Mouse (Mus musculus) thymus, postnatal 25 days (tissue): ENCODE measurements around the gene Irgq.
"Not testable (repeated sequence)": the region's sequence is repeated elsewhere in the genome, so short reads cannot be mapped to it uniquely, and the experiment has no call there.

Source experiments
- DNase-seq: peaks from one replicate; pipeline ENCODE4 v3.0.0; 2022

Irgq gene

GRCm38 (mm10) chr7:24530062-24530931, at the start of gene Irgq:
Gene Irgq (plus strand): TSS chr7:24530689.
- DNase-seq, result peak; percentile 98

GRCm38 (mm10) chr7:24480986-24481473, 49.5 kb upstream of the Irgq start:
- DNase-seq, result no peak

- DNase-seq, result peak; percentile 93
These were observed 48.8 kb upstream of the Irgq start, which contains the start of gene Cadm4 for GRCm38 (mm10) chr7:24481474-24482207. Gene Cadm4 (plus strand): TSS chr7:24482023.

- no peak for DNase-seq
These were observed 48.1 kb upstream of the Irgq start for GRCm38 (mm10) chr7:24482208-24483020.

- not testable (repeated sequence) for DNase-seq
These were observed 47.2 kb upstream of the Irgq start for GRCm38 (mm10) chr7:24483291-24483690.

GRCm38 (mm10) chr7:24485481-24485880, 45.0 kb upstream of the Irgq start:
- DNase-seq, result no peak

- no peak for DNase-seq
These were observed 43.8 kb upstream of the Irgq start for GRCm38 (mm10) chr7:24486654-24487130.

GRCm38 (mm10) chr7:24487403-24487802, 43.1 kb upstream of the Irgq start:
- DNase-seq, result no peak

- no peak for DNase-seq
These were observed 42.2 kb upstream of the Irgq start for GRCm38 (mm10) chr7:24488303-24488702.

- DNase-seq, result no peak
These were observed 30.5 kb upstream of the Irgq start for GRCm38 (mm10) chr7:24499856-24500577.

GRCm38 (mm10) chr7:24500929-24501328, 29.6 kb upstream of the Irgq start:
- peak; percentile 48 for DNase-seq

GRCm38 (mm10) chr7:24501492-24501891, 29.0 kb upstream of the Irgq start:
- peak; percentile 66 for DNase-seq

- DNase-seq, result no peak
These were observed 26.5 kb upstream of the Irgq start for GRCm38 (mm10) chr7:24504004-24504403.

GRCm38 (mm10) chr7:24504868-24505267, 25.6 kb upstream of the Irgq start:
- no peak for DNase-seq

- no peak for DNase-seq
These were observed 24.9 kb upstream of the Irgq start for GRCm38 (mm10) chr7:24505447-24506064.

GRCm38 (mm10) chr7:24506065-24506459, 24.4 kb upstream of the Irgq start:
- DNase-seq, result no peak

GRCm38 (mm10) chr7:24506476-24506837, 24.0 kb upstream of the Irgq start:
- DNase-seq, result no peak

- DNase-seq, result peak; percentile 67
These were observed 23.4 kb upstream of the Irgq start, which contains the start of gene Zfp428 for GRCm38 (mm10) chr7:24506838-24507725. Gene Zfp428 (plus strand): TSS chr7:24507006.

GRCm38 (mm10) chr7:24507726-24508114, 22.8 kb upstream of the Irgq start:
- no peak for DNase-seq

- DNase-seq, result no peak
These were observed 18.1 kb upstream of the Irgq start, which contains the start of gene AC161166.1 for GRCm38 (mm10) chr7:24512355-24512754. Gene AC161166.1 (minus strand): TSS chr7:24512455.
